Mouse (Mus musculus): ENCODE results near the gene Olfr536.
"Not testable (repeated sequence)": the region's sequence is repeated elsewhere in the genome, so short reads cannot be mapped to it uniquely, and the experiment has no call there.

Olfr536 gene

GRCm38 (mm10) chr7:140507346-140508021 lies at the start of gene Olfr536:
Gene Olfr536, minus strand, starts transcription at chr7:140507396.
- peak; percentile 56 for DNase-seq

- DNase-seq: no peak
These were observed 32.5 kb upstream of the Olfr536 start for GRCm38 (mm10) chr7:140539746-140540145.

- DNase-seq: no peak
These were observed 12.5 kb downstream of the Olfr536 start for GRCm38 (mm10) chr7:140494702-140495101.

- no peak for DNase-seq
These were observed 13.0 kb downstream of the Olfr536 start for GRCm38 (mm10) chr7:140494231-140494630.

GRCm38 (mm10) chr7:140488981-140489380 lies 18.2 kb downstream of the Olfr536 start:
- peak; percentile 52 for DNase-seq

- no peak for DNase-seq
These were observed 23.3 kb downstream of the Olfr536 start, which contains the start of gene Olfr535 for GRCm38 (mm10) chr7:140483916-140484315. Gene Olfr535, plus strand, starts transcription at chr7:140484216.

- peak; percentile 91 for DNase-seq
These were observed 28.5 kb downstream of the Olfr536 start for GRCm38 (mm10) chr7:140478733-140479132.

GRCm38 (mm10) chr7:140477886-140478285 lies 29.3 kb downstream of the Olfr536 start:
- DNase-seq: peak; percentile 9

GRCm38 (mm10) chr7:140463070-140463469 lies 44.1 kb downstream of the Olfr536 start, which contains the start of gene Olfr533:
Gene Olfr533, plus strand, starts transcription at chr7:140463370.
- not testable (repeated sequence) for DNase-seq

All from layer of hippocampus, adult 9-11 months (tissue).